Mouse (Mus musculus) erythroblast, embryonic 14.5 days (primary cell): Measurements from ENCODE around the gene Ninj2. TPM values are rescaled to one million over a fixed set of nuclear protein-coding genes. Genes with fewer than 3 reads are reported as not detected.

Experiments
- H3K27me3 ChIP-seq: 2 replicates; pipeline ENCODE4 v1.6.1; 2012; ENCODE audit warnings: inconsistent platforms; ENCODE audit not compliant: control insufficient read depth
- H3K36me3 ChIP-seq: 2 replicates; pipeline ENCODE4 v1.6.1; 2012; ENCODE audit warnings: mild to moderate bottlenecking, inconsistent platforms; ENCODE audit not compliant: control insufficient read depth
- H3K4me1 ChIP-seq: 2 replicates; pipeline ENCODE4 v1.6.1; 2012; ENCODE audit warnings: inconsistent platforms; ENCODE audit not compliant: control insufficient read depth
- H3K4me3 ChIP-seq: replicated peaks from 2 replicates; pipeline ENCODE3; 2012; ENCODE audit warnings: moderate library complexity, mild to moderate bottlenecking, inconsistent platforms
- H3K9me3 ChIP-seq: 2 replicates; pipeline ENCODE4 v1.6.1; 2012; ENCODE audit warnings: low read length, inconsistent platforms, mixed read lengths; ENCODE audit not compliant: control insufficient read depth
- GATA1 ChIP-seq: IDR thresholded peaks from 2 replicates; pipeline ENCODE4 v1.6.1; 2012; ENCODE audit warnings: low read length, inconsistent platforms, mixed read lengths
- TAL1 ChIP-seq: IDR thresholded peaks from 3 replicates; pipeline ENCODE4 v1.6.1; 2012; ENCODE audit warnings: low read length, inconsistent platforms, mixed read lengths
- polyA plus RNA-seq: library from polyadenylated mRNA; stranded (reverse); fragments of >175 nt; gene quantifications from 2 replicates; pipeline ENCODE4 v1.2.3, GENCODE M21; 2012

Gene Ninj2
- polyA plus RNA-seq, 1 experiment = not detected

DNA sequence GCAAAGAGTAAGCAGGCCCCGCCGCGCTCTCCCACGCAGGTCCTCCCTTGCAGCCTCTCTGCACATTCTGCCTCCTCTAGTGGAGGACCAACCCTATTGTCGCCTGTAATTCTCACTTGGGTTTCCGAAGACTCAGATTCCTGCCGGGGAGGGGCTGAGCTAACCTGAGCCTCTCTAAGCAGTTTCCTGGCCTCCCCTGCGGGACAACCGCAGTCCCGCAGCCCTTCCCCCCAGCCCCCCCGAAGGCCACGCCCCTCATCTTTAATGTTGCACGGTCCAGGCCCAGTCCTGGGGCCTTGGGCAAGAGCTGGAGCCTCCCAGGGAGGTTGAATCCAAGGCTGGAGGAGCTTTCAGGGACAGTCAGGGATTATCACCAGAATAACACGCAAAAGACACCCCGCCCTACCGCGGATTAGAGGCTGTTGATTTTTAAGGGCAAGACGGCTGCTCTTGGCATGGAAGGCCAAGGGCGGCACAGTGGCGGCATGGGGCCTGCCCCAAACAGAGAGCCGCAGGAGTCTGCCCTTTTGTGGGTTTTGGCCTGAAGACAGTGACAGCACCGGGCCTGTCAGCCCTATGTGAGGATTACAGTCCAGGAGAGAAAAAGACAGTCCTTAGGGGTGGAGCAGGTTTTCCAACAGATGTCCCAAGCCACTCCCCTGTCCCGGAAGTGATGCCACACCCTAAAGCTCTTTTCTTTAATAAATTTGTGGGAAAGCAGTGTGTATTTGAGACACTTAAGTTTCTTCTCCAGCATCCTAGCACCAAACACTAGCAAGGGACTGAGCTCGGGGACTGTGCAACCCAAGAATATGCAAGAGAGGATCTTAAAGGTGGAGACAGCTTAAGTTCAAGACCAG lies 95.5 kb downstream of the Ninj2 start:
- peaks cover 34% of the 10 kb centered on the region for H3K27me3 ChIP-seq
- peaks cover 93% of the 10 kb centered on the region for H3K4me1 ChIP-seq
- H3K4me3 ChIP-seq = peak overlapping the region; percentile 47
- no peaks in the 10 kb centered on the region for H3K36me3 ChIP-seq
- TF ChIP-seq TAL1 = no peak
- TF ChIP-seq GATA1 = no peak
- no peaks in the 10 kb centered on the region for H3K9me3 ChIP-seq

DNA sequence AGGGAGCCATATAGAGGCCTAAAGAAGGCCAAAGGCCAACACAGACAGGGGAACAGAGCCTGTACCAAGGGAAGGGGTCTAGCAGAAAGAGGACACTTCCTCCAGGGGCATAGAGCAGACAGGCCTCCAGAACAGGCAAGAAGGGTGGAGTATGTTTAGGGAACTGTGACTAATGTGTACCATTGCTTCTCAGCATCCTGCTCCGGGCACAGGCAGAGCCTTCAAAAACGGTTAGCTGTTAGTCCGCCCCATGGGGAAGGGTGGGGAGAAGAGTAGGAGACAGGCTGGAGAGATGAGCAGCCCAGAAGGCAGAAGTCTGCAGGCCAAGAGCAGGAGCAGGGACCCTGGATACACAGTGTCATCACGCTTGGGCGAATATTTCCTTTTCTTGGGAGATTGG lies 96.1 kb downstream of the Ninj2 start:
- no peaks in the 10 kb centered on the region for H3K36me3 ChIP-seq
- H3K9me3 ChIP-seq = no peaks in the 10 kb centered on the region
- H3K27me3 ChIP-seq = peaks cover 34% of the 10 kb centered on the region
- no peak overlapping the region for H3K4me3 ChIP-seq
- H3K4me1 ChIP-seq = peaks cover 92% of the 10 kb centered on the region
- TF ChIP-seq TAL1 (no peak), GATA1 (no peak)

DNA sequence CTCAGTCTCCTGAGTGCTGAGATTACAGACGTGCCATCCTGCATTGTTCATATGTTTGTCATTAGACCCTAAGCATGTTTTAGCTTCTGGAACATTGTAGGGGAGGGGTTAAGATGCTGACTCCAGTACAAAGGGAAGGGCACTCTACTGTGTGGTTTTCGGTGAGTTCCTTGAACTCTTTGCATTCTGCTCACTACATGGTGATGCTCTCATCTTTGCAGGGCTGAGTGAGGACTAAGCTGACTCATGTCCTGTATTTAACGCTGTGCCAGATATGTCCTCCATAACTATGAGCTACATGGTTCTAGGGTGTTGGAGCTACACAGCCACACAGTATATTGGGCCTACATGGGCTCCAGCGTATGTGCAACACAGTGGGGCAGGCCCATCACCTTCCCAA lies 97.2 kb downstream of the Ninj2 start:
- Histone ChIP-seq H3K27me3 (peaks cover 37% of the 10 kb centered on the region), H3K9me3 (no peaks in the 10 kb centered on the region), H3K4me1 (peaks cover 89% of the 10 kb centered on the region), H3K4me3 (no peak overlapping the region), H3K36me3 (no peaks in the 10 kb centered on the region)
- TF ChIP-seq TAL1 (no peak), GATA1 (no peak)

DNA sequence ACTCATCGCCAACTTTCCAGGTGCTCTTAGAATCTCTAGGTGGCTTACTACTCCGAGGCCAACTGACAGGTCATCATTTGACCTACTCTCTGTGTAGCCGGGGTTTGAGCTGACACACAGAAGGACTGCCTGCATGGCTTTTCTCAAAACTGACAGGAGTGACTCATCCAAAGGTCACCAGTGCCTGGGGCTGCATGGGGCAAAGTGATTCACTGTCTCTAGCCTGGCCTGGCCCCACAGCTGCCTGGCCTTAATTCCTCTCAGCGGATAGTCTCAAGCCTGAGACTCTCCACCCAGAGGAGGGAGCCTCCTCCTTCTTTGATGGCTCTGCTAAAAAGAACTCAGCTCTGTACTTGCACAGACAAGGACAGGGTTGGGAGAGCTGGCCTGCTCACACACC lies 97.8 kb downstream of the Ninj2 start:
- H3K4me3 ChIP-seq = no peak overlapping the region
- no peaks in the 10 kb centered on the region for H3K9me3 ChIP-seq
- H3K36me3 ChIP-seq = no peaks in the 10 kb centered on the region
- TF ChIP-seq TAL1 (no peak), GATA1 (no peak)
- H3K27me3 ChIP-seq = peaks cover 34% of the 10 kb centered on the region
- peaks cover 83% of the 10 kb centered on the region for H3K4me1 ChIP-seq

DNA sequence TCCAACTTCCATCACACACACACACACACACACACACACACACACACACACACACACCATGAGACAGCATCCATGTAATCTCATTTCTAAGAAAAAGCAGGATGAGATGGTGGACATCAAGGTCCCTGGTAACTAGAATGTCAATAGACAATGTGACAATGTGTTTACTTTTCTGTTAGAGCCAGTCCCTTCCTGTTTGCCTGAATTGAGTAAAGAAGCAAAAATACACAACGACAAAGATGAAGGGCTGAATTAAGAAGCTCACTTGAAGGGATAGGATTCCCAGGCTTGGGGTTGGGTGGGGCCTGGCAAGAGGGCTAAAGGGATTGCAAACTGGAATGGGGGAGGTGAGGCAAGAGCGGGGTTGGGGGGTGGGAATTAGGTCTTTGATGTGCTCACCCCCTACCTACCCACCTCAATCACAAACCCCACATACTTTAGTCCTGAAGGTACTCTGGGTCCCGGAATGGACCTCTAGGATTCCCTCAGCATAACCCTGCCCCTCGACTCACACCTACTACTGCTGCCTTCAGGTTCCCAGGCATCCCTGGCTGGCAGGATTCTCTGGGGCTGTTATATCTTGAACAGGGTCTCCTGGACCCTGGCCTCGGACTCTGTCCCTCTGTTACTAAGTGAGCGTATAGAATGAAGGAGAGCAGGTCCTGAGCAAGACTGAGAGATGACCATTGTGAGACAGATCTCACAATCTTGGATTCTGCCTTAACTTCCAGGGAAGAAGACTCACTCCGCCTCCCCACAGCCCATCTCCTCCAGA lies 98.4 kb downstream of the Ninj2 start:
- TF ChIP-seq GATA1 = no peak
- peaks cover 77% of the 10 kb centered on the region for H3K4me1 ChIP-seq
- H3K4me3 ChIP-seq = no peak overlapping the region
- peaks cover 27% of the 10 kb centered on the region for H3K27me3 ChIP-seq
- no peaks in the 10 kb centered on the region for H3K36me3 ChIP-seq
- no peaks in the 10 kb centered on the region for H3K9me3 ChIP-seq

DNA sequence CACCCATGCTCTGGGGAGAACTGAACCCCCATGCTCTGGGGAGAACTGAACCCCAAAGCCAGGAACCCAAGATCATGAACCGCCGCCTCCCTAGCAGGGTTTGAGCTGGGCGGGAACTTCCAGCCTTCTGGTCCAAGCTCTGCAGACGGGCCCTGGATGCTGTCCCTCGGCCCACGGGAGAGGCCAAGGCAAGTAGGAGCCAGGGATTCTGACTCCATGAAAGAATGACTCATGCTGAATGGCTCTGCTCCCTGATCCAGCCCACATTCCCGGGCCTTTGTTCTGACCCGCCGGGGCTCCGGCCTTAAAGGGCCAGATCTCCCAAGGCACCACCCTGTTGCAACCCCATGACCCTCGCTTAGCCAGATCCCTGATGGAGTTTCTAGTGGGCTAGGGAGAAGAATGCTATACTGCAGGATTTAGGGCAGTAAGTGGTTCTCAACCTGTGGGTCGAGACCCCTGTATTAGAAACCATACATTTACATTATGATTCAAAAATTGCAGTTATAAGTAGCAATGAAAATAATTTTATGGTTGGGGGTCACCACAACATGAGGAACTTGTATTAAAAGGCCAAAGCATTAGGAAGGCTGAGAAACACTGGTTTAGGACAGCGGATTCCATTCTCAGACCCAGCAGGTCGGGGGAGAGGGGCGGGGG lies 99.2 kb downstream of the Ninj2 start:
- Histone ChIP-seq H3K9me3 (no peaks in the 10 kb centered on the region), H3K27me3 (peaks cover 19% of the 10 kb centered on the region), H3K36me3 (no peaks in the 10 kb centered on the region), H3K4me3 (no peak overlapping the region), H3K4me1 (peaks cover 76% of the 10 kb centered on the region)
- TF ChIP-seq GATA1 (no peak), TAL1 (no peak)

DNA sequence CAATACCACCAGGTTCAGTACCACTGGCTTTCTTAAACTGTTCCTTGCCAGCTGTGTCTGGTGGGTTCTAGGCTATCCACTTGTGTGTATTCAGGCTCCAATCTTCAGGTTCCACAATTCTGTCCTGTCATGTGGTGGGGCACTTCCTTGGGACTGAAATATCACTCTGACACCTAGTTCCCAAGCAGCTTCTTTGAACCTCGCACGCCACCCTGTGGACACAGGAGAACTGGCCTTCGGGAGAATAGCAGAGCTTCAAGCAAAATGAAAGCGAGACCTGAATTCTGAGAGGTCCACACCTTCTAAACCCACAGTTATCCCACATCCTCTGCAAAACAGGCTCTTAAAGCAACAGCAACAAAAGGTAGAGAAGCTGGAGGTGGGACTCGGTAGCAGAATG lies 100.0 kb downstream of the Ninj2 start:
- no peaks in the 10 kb centered on the region for H3K36me3 ChIP-seq
- no peaks in the 10 kb centered on the region for H3K9me3 ChIP-seq
- H3K4me3 ChIP-seq = peak overlapping the region; percentile 8
- peaks cover 12% of the 10 kb centered on the region for H3K27me3 ChIP-seq
- H3K4me1 ChIP-seq = peaks cover 76% of the 10 kb centered on the region
- TF ChIP-seq TAL1 = no peak
- TF ChIP-seq GATA1 = no peak

DNA sequence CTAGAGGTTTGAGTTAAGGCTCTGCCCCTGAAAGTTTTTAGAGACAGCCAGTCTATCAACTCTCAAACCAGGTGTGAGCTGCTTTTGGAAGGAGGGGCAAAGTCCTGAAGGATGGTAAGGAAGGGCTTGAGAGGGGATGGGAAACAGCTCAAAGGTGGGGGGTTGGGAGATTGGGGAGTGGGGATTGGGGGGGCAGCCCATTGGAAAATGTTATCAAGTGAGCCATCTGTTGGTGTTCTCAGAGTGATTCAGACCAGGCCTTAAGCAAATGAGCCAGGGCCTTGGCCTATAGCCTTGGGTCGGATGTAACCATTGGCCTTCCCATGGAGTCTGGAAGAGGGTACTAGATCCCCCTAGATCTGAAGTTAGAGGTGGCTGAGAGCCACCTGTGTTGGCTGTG lies 100.6 kb downstream of the Ninj2 start:
- Histone ChIP-seq H3K36me3 (no peaks in the 10 kb centered on the region), H3K4me1 (peaks cover 72% of the 10 kb centered on the region), H3K27me3 (peaks cover 7% of the 10 kb centered on the region), H3K4me3 (no peak overlapping the region), H3K9me3 (no peaks in the 10 kb centered on the region)
- TF ChIP-seq GATA1 (no peak), TAL1 (no peak)

DNA sequence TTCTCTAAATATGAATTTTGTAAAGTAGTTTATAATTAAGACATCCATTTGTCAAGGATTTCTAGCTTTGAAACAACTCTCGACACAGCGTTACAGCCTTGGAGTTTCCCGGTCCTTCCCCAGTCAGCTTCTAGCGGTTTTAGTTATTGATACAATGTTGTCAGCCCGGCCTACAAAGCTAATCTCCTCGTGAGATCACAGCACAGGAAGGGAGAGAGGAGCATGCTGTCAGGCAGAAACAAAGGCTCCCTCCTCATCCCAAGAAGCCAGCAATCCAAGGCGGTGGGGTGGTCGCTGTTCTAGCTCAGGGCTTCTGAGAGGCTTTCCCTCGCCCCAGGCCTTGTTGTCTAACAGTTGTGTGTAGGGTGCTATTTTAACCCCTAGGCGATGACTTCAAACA lies 101.2 kb downstream of the Ninj2 start:
- Histone ChIP-seq H3K36me3 (no peaks in the 10 kb centered on the region), H3K27me3 (peaks cover 5% of the 10 kb centered on the region), H3K4me3 (no peak overlapping the region), H3K9me3 (no peaks in the 10 kb centered on the region), H3K4me1 (peaks cover 70% of the 10 kb centered on the region)
- TF ChIP-seq GATA1 = no peak
- TF ChIP-seq TAL1 = no peak
